Mouse (Mus musculus): ENCODE measurements around the gene Krt8. TPM values are rescaled to one million over a fixed set of nuclear protein-coding genes. Genes with fewer than 3 reads are reported as not detected.
"Not testable (repeated sequence)": the region's sequence is repeated elsewhere in the genome, so short reads cannot be mapped to it uniquely, and the experiment has no call there.

Gene Krt8
- polyA plus RNA-seq, 1 experiment from 2014 or later: 27.8 TPM

DNA sequence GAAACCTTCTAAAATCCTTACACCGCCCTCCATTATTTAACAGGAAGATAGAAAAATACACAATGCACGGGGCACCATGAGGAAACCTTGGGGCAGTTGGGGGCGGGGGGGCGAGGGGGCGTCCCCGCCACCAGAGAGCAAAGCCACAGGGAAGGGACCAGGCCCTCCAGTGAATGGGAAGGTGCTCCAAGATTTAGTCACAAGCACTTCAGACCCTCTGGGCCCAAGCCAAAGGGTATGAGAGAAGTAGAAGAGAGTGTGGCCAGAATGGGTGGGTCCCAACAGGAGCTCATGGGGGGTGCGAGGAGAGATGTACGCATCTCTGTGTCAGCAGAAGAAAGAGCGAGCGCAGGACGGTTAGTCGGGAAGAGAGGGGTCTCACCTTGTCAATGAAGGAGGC, 766 bp downstream of the Krt8 start:
- peaks cover 32% of the 10 kb centered on the region for H3K27me3 ChIP-seq (ENCODE audit: control insufficient read depth, insufficient read depth, low read length)
- H3K9ac ChIP-seq (ENCODE audit: low read depth, low read length): 0 out of 2 replicates have a peak overlapping the region, but pooled peaks have one; percentile 42
- no peak overlapping the region for H3K27ac ChIP-seq (ENCODE audit: low read depth, low read length)
- ATAC-seq (ENCODE audit: low FRiP score) (no peak), DNase-seq (ENCODE audit: low spot score) (no peak)
- H3K4me3 ChIP-seq (ENCODE audit: low read depth, low read length): peak overlapping the region; percentile 23
- 17% methylated on average over 12 of the region's 12 CpGs for WGBS
- H3K4me1 ChIP-seq (replicated peaks; ENCODE audit: control insufficient read depth, insufficient read depth, low read length): 0 out of 2 replicates have a peak, but pooled peaks cover 2% of the 10 kb centered on the region
- no peaks in the 10 kb centered on the region for H3K36me3 ChIP-seq (ENCODE audit: control insufficient read depth, insufficient read depth, low read length)
- peak overlapping the region; percentile 45 for H3K4me2 ChIP-seq (replicated peaks; ENCODE audit: low read depth, low read length)
- H3K9me3 ChIP-seq (ENCODE audit: control insufficient read depth, low read length): no peaks in the 10 kb centered on the region

DNA sequence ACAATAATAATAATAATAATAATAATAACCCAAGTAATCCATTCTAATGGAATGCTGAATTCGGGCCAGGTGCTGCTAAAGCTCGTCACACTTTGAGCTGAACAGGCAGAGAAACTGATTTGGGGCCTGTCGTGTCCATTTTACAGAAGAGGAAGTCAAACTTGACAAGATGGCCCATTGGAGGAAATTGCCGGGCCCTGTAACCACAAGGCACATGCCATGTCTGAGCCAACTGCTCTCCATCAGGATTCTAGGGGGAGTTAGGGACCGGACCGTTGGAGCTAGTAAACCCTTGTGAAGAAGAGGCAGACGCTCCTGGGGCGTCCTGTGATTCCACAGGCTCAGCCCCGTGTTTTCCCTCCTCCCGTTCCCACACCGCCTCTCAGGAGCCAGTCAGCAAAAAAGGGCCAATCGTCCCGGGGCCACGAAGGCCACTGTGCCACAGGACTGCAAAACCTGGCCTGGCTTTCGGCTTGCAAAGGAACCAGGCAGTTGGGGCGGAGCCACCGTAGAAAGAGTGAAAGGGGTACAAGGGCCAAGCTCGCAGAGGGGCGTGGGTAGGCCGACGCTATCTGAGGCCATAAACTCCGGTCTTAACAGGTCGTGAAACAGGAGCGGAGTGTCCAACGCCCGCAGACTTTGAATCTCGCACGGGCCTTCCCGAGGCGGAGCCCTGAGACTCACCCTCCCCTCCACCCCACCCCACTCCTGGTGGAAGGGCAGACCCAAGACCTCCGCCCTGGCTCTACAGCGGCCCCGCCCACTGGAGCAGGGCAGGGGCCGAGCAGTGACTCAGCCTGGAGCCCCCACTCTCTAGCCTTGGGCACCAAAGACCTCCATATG, 1.4 kb downstream of the Krt8 start:
- H3K4me1 ChIP-seq (replicated peaks; ENCODE audit: control insufficient read depth, insufficient read depth, low read length): 0 out of 2 replicates have a peak, but pooled peaks cover 2% of the 10 kb centered on the region

DNA sequence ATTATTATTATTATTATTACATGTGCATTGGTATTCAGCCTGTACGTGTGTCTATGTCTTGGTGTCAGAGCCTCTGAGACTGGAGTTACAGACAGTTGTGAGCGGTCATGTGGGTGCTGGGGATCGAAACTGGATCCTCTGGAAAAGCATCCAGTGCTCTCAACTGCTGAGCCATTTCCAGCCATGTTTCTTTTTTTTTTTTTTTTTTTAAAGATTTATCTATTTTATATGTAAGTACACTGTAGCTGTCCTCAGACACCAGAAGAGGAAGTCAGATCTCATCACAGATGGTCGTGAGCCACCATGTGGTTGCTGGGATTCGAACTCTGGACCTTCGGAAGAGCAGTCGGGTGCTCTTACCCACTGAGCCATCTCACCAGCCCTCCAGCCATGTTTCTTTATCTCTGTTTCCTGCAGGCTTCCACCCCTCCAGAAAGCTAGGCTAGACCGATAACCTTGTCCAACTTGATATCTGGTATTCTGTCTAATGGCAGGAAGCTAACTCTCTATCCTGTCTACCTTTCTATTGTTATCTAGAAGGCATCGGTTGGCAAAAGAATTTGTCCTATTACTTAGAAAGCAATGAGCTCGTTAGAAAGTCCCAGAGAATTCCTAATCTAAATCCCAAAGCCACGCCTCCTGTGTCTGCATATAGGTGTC, 4.5 kb downstream of the Krt8 start:
- Histone ChIP-seq H3K9me3 (ENCODE audit: control insufficient read depth, low read length) (no peaks in the 10 kb centered on the region), H3K9ac (ENCODE audit: low read depth, low read length) (no peak overlapping the region), H3K27me3 (ENCODE audit: control insufficient read depth, insufficient read depth, low read length) (peaks cover 29% of the 10 kb centered on the region), H3K36me3 (ENCODE audit: control insufficient read depth, insufficient read depth, low read length) (no peaks in the 10 kb centered on the region), H3K27ac (ENCODE audit: low read depth, low read length) (no peak overlapping the region), H3K4me1 (replicated peaks; ENCODE audit: control insufficient read depth, insufficient read depth, low read length) (0 out of 2 replicates have a peak, but pooled peaks cover 2% of the 10 kb centered on the region), H3K4me3 (ENCODE audit: low read depth, low read length) (no peak overlapping the region), H3K4me2 (replicated peaks; ENCODE audit: low read depth, low read length) (no peak overlapping the region)
- WGBS: 92% methylated on average over 11 of the region's 11 CpGs
- ATAC-seq (ENCODE audit: low FRiP score): no peak
- DNase-seq (ENCODE audit: low spot score): no peak

More for the DNA sequence above, 1.4 kb downstream of the Krt8 start:
- peaks cover 32% of the 10 kb centered on the region for H3K27me3 ChIP-seq (ENCODE audit: control insufficient read depth, insufficient read depth, low read length)
- DNase-seq (ENCODE audit: low spot score) (peak; percentile 69), ATAC-seq (ENCODE audit: low FRiP score) (peak; percentile 64)
- H3K4me2 ChIP-seq (replicated peaks; ENCODE audit: low read depth, low read length): peak overlapping the region; percentile 45
- no peak overlapping the region for H3K27ac ChIP-seq (ENCODE audit: low read depth, low read length)
- H3K4me3 ChIP-seq (ENCODE audit: low read depth, low read length): peak overlapping the region; percentile 23
- 3% methylated on average over 34 of the region's 34 CpGs for WGBS
- H3K9ac ChIP-seq (ENCODE audit: low read depth, low read length): 0 out of 2 replicates have a peak overlapping the region, but pooled peaks have one; percentile 42
- H3K36me3 ChIP-seq (ENCODE audit: control insufficient read depth, insufficient read depth, low read length): no peaks in the 10 kb centered on the region
- H3K9me3 ChIP-seq (ENCODE audit: control insufficient read depth, low read length): no peaks in the 10 kb centered on the region

DNA sequence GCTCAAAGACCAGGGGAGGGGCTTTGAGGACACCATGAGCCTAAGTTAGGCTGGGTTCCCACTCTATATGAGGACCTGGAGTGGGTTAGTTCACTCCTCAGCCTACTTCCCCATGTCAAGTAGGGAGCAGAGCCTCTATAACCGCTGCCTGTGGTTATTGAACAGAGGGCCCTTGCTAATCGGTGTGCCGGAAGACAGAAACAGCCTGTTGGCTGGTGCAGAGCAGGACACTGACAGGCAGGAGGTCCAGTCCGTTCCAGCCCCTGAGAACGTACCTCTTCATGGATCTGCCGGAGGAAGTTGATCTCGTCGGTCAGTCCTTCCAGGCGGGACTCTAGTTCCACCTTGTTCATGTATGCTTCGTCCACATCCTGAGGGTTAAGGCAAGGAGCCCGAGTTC, 5.1 kb downstream of the Krt8 start:
- no peak overlapping the region for H3K4me3 ChIP-seq (ENCODE audit: low read depth, low read length)
- no peak for DNase-seq (ENCODE audit: low spot score)
- no peak overlapping the region for H3K9ac ChIP-seq (ENCODE audit: low read depth, low read length)
- ATAC-seq (ENCODE audit: low FRiP score): no peak
- no peaks in the 10 kb centered on the region for H3K9me3 ChIP-seq (ENCODE audit: control insufficient read depth, low read length)
- peaks cover 22% of the 10 kb centered on the region for H3K27me3 ChIP-seq (ENCODE audit: control insufficient read depth, insufficient read depth, low read length)
- no peak overlapping the region for H3K27ac ChIP-seq (ENCODE audit: low read depth, low read length)
- 0 out of 2 replicates have a peak, but pooled peaks cover 2% of the 10 kb centered on the region for H3K4me1 ChIP-seq (replicated peaks; ENCODE audit: control insufficient read depth, insufficient read depth, low read length)
- WGBS: 90% methylated on average over 11 of the region's 11 CpGs
- no peak overlapping the region for H3K4me2 ChIP-seq (replicated peaks; ENCODE audit: low read depth, low read length)
- H3K36me3 ChIP-seq (ENCODE audit: control insufficient read depth, insufficient read depth, low read length): no peaks in the 10 kb centered on the region

DNA sequence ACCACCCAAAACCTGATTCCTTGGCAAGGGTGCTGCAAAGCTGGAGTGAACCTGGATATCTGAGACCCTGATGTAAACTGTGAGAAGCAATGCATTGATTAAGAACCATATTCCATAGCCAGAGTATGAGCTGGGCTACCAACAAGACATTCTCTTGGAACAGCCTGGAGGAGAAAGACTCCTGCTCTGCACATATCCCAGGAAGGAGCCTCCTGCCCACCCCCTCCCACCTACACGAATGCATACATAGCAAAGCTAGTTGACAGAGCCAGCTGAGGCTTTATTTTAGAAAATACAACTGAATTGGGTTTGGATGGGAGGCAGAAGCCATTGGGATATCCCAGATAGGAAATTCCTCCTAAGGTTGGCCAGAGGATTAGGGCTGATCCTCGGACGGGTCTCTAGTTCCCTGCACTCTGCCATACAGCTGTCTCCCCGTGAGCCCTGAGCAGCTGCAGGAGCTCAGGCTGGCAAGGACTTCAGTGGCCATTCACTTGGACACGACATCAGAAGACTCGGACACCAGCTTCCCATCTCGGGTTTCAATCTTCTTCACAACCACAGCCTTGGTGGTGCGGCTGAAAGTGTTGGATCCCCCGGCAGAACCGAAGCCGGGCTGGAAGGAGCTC, 7.7 kb downstream of the Krt8 start:
- 79% methylated on average over 9 of the region's 11 CpGs for WGBS
- H3K27me3 ChIP-seq (ENCODE audit: control insufficient read depth, insufficient read depth, low read length): not testable (repeated sequence)

DNA sequence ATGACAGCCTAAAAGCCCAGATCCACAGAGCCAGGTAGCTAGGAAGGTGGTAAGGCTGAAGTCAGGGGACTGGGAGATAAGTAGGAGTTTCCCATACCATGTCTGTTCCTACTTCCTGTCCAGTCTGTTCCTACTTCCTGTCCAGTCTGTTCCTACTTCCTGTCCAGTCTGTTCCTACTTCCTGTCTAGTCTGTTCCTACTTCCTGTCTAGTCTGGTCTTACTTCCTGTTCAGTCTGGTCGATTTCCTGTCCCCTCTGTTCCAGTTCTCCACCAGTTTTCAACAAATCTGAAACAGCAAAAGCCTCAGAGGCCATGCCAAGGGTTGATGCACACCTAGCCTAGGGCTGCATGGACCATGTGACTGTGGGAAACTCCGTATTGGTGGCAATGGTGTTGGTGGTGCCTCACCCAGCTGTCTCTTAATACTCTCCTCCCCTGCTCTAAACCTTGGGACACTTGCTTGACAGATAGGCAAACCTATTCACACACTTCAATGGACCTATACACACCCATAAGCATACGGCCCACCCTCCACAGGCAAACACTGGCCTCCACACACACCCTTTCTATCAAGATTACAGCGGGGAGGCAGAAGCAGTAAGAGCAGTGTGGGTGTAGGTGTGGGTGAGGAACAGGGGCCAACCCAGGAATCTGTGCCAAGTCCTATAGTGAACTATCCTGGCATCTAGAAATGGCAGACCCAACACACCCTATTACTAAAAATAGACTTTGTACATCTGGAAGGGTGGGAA, 8.6 kb downstream of the Krt8 start:
- Histone ChIP-seq H3K4me2 (replicated peaks; ENCODE audit: low read depth, low read length) (no peak overlapping the region), H3K4me1 (replicated peaks; ENCODE audit: control insufficient read depth, insufficient read depth, low read length) (no peaks in the 10 kb centered on the region), H3K27me3 (ENCODE audit: control insufficient read depth, insufficient read depth, low read length) (no peaks in the 10 kb centered on the region; the same call in 1 of the 2 replicates), H3K4me3 (ENCODE audit: low read depth, low read length) (no peak overlapping the region), H3K9me3 (ENCODE audit: control insufficient read depth, low read length) (no peaks in the 10 kb centered on the region), H3K36me3 (ENCODE audit: control insufficient read depth, insufficient read depth, low read length) (no peaks in the 10 kb centered on the region), H3K9ac (ENCODE audit: low read depth, low read length) (no peak overlapping the region), H3K27ac (ENCODE audit: low read depth, low read length) (no peak overlapping the region)
- WGBS: 86% methylated on average over 4 of the region's 4 CpGs
- no peak for ATAC-seq (ENCODE audit: low FRiP score)
- no peak for DNase-seq (ENCODE audit: low spot score)

More for the DNA sequence above, 7.7 kb downstream of the Krt8 start:
- H3K4me3 ChIP-seq (ENCODE audit: low read depth, low read length); H3K4me2 ChIP-seq (replicated peaks; ENCODE audit: low read depth, low read length); H3K9ac ChIP-seq (ENCODE audit: low read depth, low read length); H3K4me1 ChIP-seq (replicated peaks; ENCODE audit: control insufficient read depth, insufficient read depth, low read length); H3K27ac ChIP-seq (ENCODE audit: low read depth, low read length); ATAC-seq (ENCODE audit: low FRiP score); H3K9me3 ChIP-seq (ENCODE audit: control insufficient read depth, low read length); H3K36me3 ChIP-seq (ENCODE audit: control insufficient read depth, insufficient read depth, low read length); DNase-seq (ENCODE audit: low spot score): not testable (repeated sequence)

DNA sequence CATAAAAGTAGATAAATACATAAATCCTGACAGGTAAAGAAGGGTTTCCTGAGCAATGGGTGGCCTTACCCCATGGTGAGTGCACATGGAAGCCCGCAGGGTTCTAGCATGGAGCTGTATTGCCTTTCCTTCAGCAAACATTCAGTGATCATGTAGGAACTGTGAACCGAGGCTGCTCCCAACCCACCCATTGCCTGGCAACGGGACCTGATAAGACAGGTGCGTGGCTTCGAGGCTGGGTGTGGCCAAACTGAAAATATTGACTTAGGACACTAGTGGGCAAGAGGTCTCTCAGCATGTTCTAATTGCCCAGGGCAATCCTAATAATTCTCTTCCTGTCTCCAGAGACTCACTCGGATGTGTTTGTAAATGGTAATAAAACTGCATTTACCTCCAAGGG, 9.9 kb downstream of the Krt8 start:
- ATAC-seq (ENCODE audit: low FRiP score) (no peak), DNase-seq (ENCODE audit: low spot score) (no peak)
- no peak overlapping the region for H3K4me3 ChIP-seq (ENCODE audit: low read depth, low read length)
- no peaks in the 10 kb centered on the region; the same call in 1 of the 2 replicates for H3K27me3 ChIP-seq (ENCODE audit: control insufficient read depth, insufficient read depth, low read length)
- H3K4me2 ChIP-seq (replicated peaks; ENCODE audit: low read depth, low read length): no peak overlapping the region
- no peaks in the 10 kb centered on the region for H3K9me3 ChIP-seq (ENCODE audit: control insufficient read depth, low read length)
- H3K9ac ChIP-seq (ENCODE audit: low read depth, low read length): no peak overlapping the region
- H3K27ac ChIP-seq (ENCODE audit: low read depth, low read length): no peak overlapping the region
- no peaks in the 10 kb centered on the region for H3K4me1 ChIP-seq (replicated peaks; ENCODE audit: control insufficient read depth, insufficient read depth, low read length)
- H3K36me3 ChIP-seq (ENCODE audit: control insufficient read depth, insufficient read depth, low read length): no peaks in the 10 kb centered on the region
- WGBS: 88% methylated on average over 6 of the region's 6 CpGs

DNA sequence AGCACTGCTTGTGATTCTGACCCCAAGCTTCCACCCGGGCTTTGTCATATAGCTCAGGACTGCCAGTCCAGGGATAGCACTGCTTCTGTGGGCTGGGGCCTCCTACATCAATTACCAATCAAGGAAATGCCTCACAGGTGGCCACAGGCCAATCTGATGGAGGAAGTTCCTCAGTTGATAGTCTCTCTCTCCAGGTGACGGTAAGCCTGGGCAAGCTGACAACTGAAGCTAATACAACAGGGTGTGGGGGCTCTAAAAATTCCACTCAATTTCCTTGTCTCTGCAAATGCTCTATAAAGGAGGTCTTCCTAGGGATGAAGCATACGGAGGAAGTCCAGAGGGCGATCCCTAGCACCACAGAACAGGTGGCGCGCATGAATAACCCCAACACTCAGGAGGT, 13.3 kb downstream of the Krt8 start:
- WGBS: 92% methylated on average over 6 of the region's 6 CpGs
- no peak for DNase-seq (ENCODE audit: low spot score)

More for the DNA sequence above, 13.3 kb downstream of the Krt8 start:
- Histone ChIP-seq H3K27ac (ENCODE audit: low read depth, low read length) (no peak overlapping the region), H3K4me1 (replicated peaks; ENCODE audit: control insufficient read depth, insufficient read depth, low read length) (no peaks in the 10 kb centered on the region), H3K4me3 (ENCODE audit: low read depth, low read length) (no peak overlapping the region), H3K9me3 (ENCODE audit: control insufficient read depth, low read length) (no peaks in the 10 kb centered on the region), H3K4me2 (replicated peaks; ENCODE audit: low read depth, low read length) (no peak overlapping the region), H3K36me3 (ENCODE audit: control insufficient read depth, insufficient read depth, low read length) (no peaks in the 10 kb centered on the region), H3K27me3 (ENCODE audit: control insufficient read depth, insufficient read depth, low read length) (no peaks in the 10 kb centered on the region; the same call in none of the 2 replicates), H3K9ac (ENCODE audit: low read depth, low read length) (no peak overlapping the region)
- no peak for ATAC-seq (ENCODE audit: low FRiP score)

Measured in hindbrain, embryonic 11.5 days (tissue).